Mouse (Mus musculus): ENCODE results near the gene Serpina3c. TPM values are rescaled to one million over a fixed set of nuclear protein-coding genes. Genes with fewer than 3 reads are reported as not detected.

Serpina3c gene
- polyA plus RNA-seq (2012; rRNA removed) = 49.4 and 89.8 TPM in 2 replicates

GRCm38 (mm10) chr12:104153656-104154055 is at the start of gene Serpina3c:
Gene Serpina3c (minus strand): TSS chr12:104153870.
- DNase-seq (ENCODE audit: low read depth) = no peak

- no peak for DNase-seq (ENCODE audit: low read depth)
Measured at GRCm38 (mm10) chr12:104190852-104191251, 37.2 kb upstream of the Serpina3c start.

- DNase-seq (ENCODE audit: low read depth) = no peak
Measured at GRCm38 (mm10) chr12:104189246-104189645, 35.6 kb upstream of the Serpina3c start.

GRCm38 (mm10) chr12:104186041-104186581 is 32.4 kb upstream of the Serpina3c start:
- peak; percentile 47 for DNase-seq (ENCODE audit: low read depth)

- no peak for DNase-seq (ENCODE audit: low read depth)
Measured at GRCm38 (mm10) chr12:104185046-104185445, 31.4 kb upstream of the Serpina3c start.

- DNase-seq (ENCODE audit: low read depth) = no peak
Measured at GRCm38 (mm10) chr12:104178987-104179386, 25.3 kb upstream of the Serpina3c start.

GRCm38 (mm10) chr12:104178577-104178976 is 24.9 kb upstream of the Serpina3c start:
- DNase-seq (ENCODE audit: low read depth) = no peak

- no peak for DNase-seq (ENCODE audit: low read depth)
Measured at GRCm38 (mm10) chr12:104175636-104176035, 22.0 kb upstream of the Serpina3c start.

- DNase-seq (ENCODE audit: low read depth) = no peak
Measured at GRCm38 (mm10) chr12:104174747-104175146, 21.1 kb upstream of the Serpina3c start.

- DNase-seq (ENCODE audit: low read depth) = no peak
Measured at GRCm38 (mm10) chr12:104153041-104153645, 527 bp downstream of the Serpina3c start.

GRCm38 (mm10) chr12:104151989-104152388 is 1.7 kb downstream of the Serpina3c start:
- no peak for DNase-seq (ENCODE audit: low read depth)

GRCm38 (mm10) chr12:104145571-104145970 is 8.1 kb downstream of the Serpina3c start:
- no peak for DNase-seq (ENCODE audit: low read depth)

GRCm38 (mm10) chr12:104143286-104143685 is 10.4 kb downstream of the Serpina3c start:
- DNase-seq (ENCODE audit: low read depth) = no peak

- no peak for DNase-seq (ENCODE audit: low read depth)
Measured at GRCm38 (mm10) chr12:104142427-104142826, 11.2 kb downstream of the Serpina3c start.

- no peak for DNase-seq (ENCODE audit: low read depth)
Measured at GRCm38 (mm10) chr12:104141506-104141905, 12.2 kb downstream of the Serpina3c start.

- no peak for DNase-seq (ENCODE audit: low read depth)
Measured at GRCm38 (mm10) chr12:104140543-104141103, 13.0 kb downstream of the Serpina3c start.

GRCm38 (mm10) chr12:104138216-104138615 is 15.5 kb downstream of the Serpina3c start:
- DNase-seq (ENCODE audit: low read depth) = no peak

- DNase-seq (ENCODE audit: low read depth) = no peak
Measured at GRCm38 (mm10) chr12:104131041-104131440, 22.6 kb downstream of the Serpina3c start.

GRCm38 (mm10) chr12:104127696-104128095 is 26.0 kb downstream of the Serpina3c start, which contains the start of gene Serpina3b:
Gene Serpina3b (plus strand): TSS chr12:104127996.
- peak; percentile 44 for DNase-seq (ENCODE audit: low read depth)

GRCm38 (mm10) chr12:104125021-104125560 is 28.6 kb downstream of the Serpina3c start:
- peak; percentile 65 for DNase-seq (ENCODE audit: low read depth)

- DNase-seq (ENCODE audit: low read depth) = no peak
Measured at GRCm38 (mm10) chr12:104123996-104124395, 29.7 kb downstream of the Serpina3c start.

GRCm38 (mm10) chr12:104123097-104123496 is 30.6 kb downstream of the Serpina3c start:
- DNase-seq (ENCODE audit: low read depth) = no peak
